Mouse (Mus musculus) ES-Bruce4 (cell line): ENCODE data around the gene Ccdc3.

Experiments
- CTCF ChIP-seq: IDR thresholded peaks from one replicate; pipeline ENCODE4 v1.8.1; 2011; ENCODE audit warnings: low read depth, low read length
- EP300 ChIP-seq: IDR thresholded peaks from 2 replicates; pipeline ENCODE4 v1.6.1; 2011; ENCODE audit warnings: low read depth, low read length; ENCODE audit not compliant: insufficient read depth
- POLR2A ChIP-seq: IDR thresholded peaks from one replicate; pipeline ENCODE4 v1.8.1; 2011; ENCODE audit warnings: low read length; ENCODE audit not compliant: insufficient read depth

- TF ChIP-seq CTCF (no peak), POLR2A (no peak), EP300 (no peak)
These were observed 57.2 kb downstream of the Ccdc3 start for GRCm38 (mm10) chr2:5194701-5195215.
